Mouse (Mus musculus) gonadal fat pad, adult 2 months (tissue): ENCODE results near the gene Znrf4. TPM values are rescaled to one million over a fixed set of nuclear protein-coding genes. Genes with fewer than 3 reads are reported as not detected.

Experiments used
- DNase-seq: peaks from one replicate; pipeline ENCODE4 v3.0.0-alpha.2; 2012; ENCODE audit warnings: low read depth
- polyA plus RNA-seq: library from polyadenylated mRNA; depleted of rRNA; stranded (reverse); fragments of >200 nt; gene quantifications from 2 replicates; pipeline ENCODE4 v1.2.3, GENCODE M21; 2012; rRNA removed

Gene Znrf4
- 6.7 and 9.8 TPM in 2 replicates for polyA plus RNA-seq

DNA sequence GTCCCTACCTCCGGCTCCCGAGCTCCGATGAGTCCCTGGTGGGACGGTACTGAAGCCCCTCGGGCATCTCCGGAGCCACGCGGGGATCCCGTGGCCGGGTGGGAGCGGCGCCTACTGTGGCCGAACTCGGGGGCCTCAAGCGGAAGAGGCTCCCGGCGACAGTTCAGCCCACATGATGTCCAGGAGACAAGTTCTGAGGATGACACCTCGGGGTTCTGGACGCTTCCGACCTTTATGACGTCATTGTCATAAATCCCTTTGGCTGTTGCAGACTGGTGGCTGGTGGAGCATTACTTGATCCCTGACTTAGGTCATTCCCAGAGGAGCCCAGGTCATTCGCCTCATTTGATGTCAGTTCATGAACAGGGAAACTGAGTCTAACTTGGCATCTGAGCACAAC, at the start of gene Znrf4:
Znrf4 (minus strand) TSS at position 122 of the 400 bp plus-strand sequence.
- DNase-seq = no peak

DNA sequence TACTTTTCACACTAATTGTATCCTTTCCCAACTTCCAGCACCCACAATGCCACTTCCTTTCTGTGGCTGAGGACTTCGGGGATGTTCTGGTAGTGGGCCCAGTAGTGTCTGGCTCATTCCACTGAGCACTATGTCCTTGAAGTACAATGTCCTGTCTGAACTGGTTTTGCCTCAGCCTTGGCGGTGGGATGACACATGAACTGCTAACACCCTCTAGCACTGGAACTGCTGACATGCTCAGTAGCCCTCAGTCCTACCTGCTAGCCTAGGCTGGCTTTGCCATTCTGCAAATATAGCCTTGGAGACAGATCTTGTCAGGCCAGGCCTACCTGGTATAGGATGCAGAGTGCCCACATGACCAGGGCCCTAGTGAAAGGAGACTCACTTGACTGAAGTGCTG, 49.6 kb upstream of the Znrf4 start:
- DNase-seq = no peak

DNA sequence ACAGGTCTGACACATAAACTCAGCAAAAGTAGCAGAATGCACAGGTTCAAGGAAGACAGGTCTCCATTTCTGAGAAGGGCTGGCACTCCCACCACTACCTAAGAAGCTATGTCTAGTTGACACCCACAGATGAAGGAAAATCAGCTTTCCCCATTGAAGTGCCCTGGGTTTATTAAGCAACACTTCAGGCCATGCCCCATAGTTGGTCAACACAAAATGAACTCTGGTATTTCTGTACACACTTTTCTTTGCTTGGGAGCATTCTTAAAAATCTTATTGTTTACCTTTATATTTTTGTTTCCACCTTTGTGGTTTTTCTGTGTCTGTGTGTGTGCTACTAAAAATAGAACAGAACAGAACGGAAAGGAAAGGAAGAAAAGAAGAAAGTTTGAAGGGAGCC, 47.9 kb upstream of the Znrf4 start:
- DNase-seq = no peak

DNA sequence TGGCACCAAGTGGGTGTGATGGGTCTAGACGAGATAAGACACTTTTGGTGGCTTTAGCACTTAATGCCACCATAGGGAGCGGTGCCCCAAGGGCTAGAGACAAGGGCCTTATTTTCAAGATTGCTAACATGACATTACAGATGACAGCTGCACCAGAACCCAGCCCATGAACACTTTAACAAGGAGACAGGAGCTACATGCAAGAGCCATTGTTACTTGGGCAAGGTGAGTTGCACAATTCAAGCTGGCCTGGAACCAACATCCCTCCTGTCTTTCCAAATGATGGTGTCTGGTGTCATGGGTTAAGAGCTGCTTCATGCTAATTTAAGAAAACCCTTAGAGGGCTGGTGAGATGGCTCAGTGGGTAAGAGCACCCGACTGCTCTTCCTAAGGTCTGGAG, 47.2 kb upstream of the Znrf4 start:
- peak; percentile 91 for DNase-seq

DNA sequence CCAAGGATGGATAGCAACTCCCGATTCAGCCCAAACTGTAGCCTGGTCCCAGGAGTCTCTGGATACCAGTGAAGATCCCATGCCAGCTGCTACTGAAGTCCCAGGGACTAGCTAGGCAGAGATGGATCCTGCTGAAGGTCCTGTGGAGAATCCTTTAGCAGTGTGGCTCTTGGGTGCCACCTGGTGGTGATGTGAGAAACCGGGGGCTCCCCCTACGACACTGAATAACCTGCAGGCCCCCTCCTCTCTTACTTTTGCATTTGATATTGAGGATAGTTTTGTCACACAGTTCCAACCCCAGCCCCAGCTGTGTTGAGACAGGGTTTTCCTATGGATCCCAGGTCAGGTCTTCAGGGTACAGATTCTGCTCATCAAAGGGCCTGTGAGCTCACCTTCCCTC, 46.2 kb upstream of the Znrf4 start:
- DNase-seq = no peak

DNA sequence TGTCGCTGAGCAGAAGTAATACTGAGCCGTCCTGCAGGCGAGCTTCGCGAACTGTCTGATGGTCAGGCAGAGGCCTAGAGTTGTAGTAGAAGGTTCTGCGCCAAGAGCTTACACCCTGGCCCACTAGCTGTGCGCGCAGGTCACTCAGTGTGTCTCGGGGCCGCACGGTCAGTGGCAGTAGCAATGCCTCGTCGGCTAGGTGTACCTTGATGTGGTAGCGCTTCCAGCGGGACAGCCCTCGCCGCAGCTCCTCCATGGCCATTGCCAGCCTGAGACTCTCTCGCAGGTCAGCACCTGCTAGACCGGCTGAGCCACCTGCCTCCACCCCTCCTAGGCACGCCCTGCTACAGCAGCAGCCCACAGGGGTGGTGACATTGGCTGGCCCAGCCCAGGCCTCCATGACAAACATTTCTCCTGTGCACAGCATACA, 41.9 kb upstream of the Znrf4 start, which contains the start of gene Gm20219:
Gm20219 (minus strand) TSS at position 266 of the 430 bp plus-strand sequence.
- DNase-seq = peak; percentile 61

DNA sequence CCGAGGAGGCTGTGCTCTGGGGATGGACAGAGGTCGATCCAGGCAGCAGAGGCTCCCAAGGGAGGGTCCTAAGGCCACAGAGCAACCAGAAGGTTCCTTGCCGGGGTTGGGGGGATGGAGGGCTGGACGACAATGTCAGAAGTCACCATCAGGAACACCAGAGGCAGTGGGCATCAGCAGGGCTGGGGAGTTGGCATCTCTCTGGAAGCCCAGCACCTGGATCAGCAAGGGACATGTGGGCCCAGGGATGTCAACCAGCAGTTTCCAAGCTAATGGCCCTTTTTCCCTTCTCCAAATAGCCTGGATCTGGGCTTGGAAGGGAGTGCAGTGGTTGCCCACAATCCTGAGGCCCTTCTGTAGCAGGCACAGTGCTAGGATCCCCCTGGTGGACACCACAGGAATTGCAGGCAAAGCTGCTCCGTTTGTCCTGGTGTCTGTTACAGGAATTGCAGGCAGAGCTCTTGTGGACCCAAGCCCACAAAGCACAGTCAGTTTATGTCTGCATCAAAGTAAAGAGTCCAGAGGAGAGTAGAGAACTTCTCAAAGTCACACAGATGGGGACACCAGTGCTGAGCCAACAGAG, 40.6 kb upstream of the Znrf4 start:
- no peak for DNase-seq

DNA sequence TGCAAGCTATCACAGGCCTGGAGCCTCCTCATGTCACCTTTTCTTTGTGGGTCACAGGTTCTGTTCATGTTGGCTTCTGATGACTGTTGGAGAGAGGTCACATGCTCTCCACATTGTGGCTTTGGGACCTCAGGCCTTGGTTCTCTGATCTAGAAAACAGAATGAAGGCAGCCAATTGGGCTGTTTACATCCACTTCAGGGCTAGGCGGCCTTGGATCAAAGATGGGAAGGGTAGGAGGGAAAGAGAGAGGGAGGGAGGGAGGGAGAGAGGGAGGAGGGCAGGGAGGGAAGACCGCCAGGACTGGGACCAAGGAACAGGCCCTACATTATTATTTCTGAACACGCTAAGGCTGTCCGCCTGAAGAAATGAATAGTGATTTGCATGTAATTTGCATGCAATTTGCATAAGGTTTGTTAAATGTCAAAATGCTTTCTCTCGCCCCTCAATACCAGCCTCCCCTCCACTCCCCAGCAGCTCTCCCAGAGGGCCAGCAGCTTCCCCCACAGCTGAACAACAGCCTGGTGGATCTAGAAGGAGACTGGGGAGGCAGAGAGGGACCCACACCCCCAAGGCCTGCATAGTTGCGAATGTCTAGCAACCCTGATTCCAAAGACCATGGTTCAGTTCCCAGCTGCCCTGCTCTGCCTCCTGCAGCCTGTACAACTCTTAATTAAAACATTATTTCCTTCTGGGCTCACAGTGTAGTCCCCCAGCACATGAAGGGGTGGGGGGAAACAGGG, 39.8 kb upstream of the Znrf4 start:
- peak; percentile 69 for DNase-seq

DNA sequence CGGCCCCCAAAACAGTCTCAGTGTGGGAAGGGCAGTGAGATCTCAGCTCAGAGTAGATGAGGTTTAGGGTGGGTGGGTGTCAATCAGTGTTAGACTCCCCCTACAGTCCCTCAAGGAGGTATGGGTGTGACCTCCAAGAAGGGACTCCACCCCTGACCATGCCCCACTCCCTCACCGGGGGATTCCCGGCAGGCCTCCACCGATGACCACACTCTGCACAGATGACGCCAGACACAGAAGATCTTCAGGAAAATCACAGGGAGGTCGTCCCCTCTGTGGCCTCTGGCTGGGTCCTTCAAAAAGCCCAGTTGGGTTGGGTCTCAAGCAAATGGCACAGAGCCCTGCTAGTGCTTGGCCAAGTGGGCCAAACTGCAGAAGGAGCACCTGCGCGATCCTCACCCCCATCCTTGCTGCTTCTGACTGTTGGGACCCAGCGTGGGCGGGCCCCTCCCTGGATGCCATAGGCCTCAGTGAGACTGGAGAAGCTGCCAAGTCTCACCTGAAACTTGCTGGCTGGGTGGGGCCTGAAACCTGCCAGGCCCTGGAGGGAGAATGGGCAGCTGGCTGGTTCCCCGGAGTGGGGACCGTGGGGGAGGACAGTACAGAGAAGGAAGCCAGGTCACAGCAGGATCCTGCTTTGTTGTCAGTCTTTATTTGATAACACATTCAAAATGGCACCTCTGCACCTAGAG, 38.7 kb upstream of the Znrf4 start:
- peak; percentile 75 for DNase-seq

DNA sequence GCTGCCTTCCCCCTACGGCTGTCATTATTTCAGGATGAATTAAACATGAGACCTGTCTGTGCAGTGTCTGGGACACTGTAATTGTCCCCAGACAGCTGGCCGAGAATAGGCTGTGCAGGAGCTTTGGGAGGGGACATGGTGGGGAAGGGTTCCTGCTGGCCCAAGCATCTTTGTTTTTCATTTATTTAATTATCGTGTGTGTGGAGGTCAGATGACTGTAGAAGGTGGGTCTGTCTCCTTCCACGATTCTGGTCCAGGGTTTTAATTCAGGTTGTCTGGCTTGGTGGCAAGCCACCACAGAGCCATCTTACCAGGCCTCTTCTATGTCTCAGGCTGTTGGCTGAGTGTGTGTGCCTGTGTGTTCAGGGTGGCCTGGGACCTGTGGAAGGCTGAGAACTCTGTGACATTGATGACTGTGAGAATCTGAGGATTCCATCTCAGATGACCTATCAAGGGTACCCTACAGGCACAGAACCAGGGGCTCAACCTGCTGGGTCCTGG, 36.4 kb upstream of the Znrf4 start:
- no peak for DNase-seq

DNA sequence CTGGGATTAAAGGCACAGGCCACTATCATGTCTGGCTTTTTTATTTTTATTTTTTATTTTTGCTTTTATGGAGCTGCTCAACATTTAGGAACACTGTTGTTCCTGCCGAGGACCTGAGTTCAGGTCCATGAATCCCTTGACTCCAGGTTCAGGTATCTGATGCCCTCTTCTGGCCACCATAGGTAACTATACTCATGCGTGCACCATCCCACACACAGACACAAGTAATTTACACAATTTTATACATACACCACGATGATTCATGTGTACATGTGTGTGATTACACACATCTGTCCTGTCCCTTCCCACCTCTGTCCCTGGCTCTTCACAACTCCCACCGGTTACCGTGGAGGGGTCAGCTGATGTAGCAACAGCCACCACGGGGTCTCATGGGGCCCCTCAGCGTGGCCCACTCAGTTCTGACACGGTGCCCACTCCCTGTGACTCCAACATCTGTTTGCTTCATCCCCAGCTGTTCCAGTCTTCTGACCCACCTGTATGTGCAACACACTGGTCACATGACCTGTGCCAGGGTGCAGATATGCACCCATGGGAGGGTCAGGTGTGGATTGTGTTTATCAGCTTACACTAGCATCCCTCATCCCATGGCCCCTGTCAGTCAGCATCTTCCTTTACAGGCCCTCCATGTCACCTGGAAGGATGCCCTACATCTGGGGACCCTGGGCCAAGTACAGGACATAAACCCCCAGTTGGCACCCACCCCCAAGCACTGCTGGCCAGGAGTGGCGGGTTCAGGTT, 35.8 kb upstream of the Znrf4 start:
- no peak for DNase-seq

DNA sequence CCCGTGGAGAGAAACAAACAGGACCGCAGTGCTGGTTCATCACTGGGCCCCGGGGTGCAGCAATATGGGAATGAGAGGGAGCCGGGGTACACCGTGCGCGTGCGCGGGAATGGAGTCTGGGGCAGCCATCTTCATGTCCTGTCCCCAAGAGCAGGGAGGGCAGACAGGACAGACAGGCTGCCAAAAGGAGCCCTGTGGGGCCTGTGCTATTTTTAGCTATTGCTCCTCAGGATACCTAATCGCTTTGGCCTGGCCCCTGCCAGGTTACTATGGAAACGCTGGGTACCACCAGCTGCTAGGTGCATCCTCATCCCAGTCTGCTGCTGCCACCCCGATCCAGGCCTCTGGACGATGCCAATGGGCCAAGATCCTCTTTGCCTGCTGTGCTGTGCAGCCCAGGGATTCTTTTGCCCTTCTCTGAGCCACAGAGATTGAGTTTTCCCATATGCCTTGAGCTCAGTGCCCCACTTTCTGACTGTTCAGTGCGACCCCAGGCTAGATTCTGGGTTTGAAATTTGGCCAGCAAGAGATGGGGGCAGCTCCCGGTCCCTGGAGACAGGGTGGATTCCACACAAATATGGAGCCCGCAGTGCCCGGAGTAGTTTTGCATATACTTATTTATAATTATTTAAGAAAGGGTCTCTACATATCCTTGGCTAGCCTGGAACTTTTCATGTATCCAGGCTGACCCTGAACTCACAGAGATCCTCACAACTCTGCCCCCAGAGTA, 35.0 kb upstream of the Znrf4 start:
- no peak for DNase-seq

DNA sequence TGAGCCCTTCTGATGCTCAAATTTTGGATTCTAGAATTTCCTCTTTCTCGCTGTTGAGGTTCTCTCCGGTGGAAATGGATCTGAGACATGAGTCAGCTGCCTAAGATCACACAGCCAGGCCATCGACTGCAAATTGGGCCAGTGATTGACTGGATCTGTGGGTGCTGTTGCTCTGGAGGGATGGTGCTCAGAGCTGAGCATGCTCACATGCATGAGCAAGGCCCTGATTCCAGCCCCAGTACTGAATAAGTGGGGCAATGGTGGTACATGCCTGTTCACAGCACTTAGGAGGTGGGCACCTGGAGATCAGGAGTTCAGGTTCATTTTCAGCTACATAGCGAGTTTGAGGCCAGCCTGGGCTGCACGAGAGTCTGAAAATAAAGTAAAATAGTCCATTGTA, 34.3 kb upstream of the Znrf4 start:
- DNase-seq = no peak

DNA sequence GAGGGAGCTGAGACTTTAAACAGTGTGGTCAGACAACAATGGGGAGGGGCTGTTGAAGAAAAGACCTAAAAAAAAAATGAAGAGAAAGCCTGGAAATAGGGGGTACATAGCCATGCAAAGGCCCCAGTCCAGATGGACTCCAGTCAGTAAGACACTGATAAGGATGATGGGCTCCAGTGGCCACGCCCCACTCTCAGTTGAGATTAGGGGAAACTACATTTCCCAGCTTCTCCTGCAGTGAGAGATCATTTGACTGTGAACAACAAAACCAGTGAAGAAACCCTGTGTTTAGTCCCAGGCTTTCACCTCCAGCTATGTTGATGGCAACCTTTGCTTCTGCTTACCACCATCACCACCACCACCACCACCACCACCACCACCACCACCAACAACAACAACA, 33.7 kb upstream of the Znrf4 start:
- DNase-seq = no peak

DNA sequence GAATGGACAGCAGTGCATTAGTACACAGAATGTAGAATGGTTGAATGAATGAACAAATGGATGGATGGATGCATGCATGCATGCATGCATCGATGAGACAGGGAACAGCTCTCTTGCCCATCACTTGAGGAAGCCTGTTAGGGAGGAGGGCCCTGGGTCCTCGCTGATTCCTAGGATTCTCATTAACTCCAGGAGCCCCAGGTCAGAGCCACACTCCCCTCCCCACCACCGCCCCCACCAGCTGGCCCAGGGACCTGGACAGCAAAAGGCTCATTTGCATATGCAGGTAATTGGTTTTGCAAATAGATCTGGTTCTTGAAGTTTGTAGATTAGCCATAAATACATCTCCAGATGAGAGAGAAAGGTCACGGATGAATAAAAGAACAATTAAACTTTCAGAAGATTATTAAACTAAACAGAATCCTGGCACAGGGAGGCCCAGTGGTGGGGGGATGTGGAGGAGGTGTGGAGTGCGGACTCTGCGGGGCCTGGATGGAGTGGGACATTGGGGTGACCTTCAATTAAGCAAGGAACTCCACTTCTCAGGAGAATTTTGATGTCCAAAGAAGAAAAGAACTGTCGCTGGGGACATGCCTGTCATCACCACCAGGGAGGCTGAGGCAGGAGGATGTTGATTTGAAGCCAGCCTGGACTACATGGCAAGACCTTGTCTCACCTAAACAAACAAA, 32.6 kb upstream of the Znrf4 start:
- DNase-seq = no peak

DNA sequence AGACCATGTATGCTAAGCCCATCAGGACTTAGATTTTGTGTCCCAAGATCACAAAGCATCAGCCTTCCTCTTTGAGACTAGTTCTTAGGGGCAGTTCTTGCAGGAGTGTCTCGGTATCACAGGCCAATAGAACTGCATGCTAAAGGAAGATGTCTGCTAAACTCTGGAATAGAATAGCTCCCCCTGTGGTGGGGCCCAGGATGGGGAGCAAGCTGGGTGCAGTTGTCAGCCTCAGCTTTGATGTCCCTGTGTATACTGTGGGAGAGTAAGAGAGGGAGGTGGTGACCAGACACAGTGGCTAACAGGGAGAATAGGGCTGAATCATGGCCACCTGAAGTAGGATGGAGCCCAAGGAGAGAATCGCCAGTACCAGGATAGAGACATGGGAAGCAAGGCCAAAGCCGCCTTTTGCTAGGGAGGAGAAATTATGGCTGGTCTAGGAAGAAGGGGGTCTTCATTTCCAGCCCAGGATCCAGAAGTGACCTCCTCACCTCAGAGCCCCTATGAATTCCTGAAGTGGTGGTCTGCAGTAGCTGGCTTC, 31.5 kb upstream of the Znrf4 start:
- no peak for DNase-seq

DNA sequence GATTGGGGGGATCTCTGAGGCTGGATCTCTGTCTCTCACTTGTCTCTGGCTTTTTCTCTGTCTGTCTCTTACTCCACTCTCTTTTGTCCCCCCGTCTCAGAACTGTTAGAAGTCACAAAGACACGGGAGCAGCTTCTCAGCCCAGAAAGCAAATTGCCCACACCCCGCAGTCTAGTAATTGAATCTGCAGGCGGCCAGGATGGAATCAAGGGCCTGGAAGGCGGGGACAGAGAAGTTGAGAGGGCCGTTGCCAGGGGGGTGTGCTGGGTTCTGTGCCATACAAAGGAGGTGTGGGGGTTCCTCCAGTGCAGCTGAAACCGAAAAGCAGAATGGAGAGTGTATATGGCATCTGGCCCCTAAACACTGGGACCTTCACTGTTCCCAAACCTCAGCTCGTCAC, 30.5 kb upstream of the Znrf4 start:
- no peak for DNase-seq

DNA sequence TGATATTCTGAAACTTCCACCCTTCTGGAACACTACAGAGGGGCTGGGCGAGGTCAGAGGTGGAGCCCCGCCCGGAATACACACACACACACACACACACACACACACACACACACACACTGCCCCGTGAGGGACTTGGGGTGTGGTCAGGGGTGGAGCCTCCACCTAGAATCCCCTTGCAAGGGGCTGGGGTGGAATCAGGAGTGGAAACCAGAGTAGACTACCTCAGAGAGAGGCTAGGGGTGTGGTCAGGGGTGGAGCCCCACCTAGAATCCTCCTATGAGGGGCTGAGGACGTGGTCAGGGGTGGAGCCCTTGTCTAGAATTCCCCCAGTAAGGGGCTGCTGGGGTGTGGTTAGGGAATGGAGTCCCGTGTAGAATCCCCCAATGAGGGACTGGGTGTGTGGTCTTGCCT, 28.3 kb upstream of the Znrf4 start:
- no peak for DNase-seq

DNA sequence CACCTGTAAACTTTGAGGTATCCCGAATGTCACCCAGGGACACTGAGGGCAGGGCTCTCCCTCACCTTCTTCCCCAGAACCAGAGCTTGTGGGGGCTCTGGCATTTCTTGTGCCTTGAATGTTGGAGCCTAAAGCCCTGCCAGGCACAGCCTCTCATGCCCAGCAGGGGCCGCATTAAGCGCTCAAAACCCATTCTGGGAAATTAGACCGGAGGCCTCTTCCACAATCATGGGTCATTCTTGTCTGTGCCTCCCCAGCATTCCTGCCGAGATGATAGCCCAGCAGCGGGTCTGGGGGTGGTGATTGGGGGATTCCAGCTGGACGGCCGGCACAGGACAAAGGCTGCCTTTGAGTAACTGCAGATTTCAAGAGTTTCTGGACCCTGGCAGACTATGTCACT, 25.7 kb upstream of the Znrf4 start:
- no peak for DNase-seq

DNA sequence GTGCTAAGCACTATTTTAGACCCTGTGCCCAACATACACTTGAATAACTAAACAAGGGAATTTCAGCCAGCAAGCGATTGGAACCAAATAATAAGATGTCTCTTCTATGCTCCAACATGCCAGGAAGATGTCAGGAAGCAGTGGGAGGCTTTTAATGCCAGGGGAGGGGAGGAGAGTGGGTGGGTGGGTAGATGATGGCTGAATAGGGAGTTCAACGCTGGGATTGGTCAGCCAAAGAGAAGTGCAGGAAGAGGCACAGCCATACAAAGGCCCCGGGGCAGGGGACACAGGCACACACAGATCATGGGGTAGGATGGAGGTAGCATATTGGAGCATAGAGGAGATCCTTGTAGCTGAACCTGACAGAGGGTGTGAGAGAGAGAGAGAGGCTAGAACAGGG, 24.6 kb upstream of the Znrf4 start:
- DNase-seq = no peak
